Mouse (Mus musculus): ENCODE measurements around the gene Fkbp1b.
A peak's percentile ranks its signal among the peaks of the same experiment; 100 is the strongest.
"Not testable (repeated sequence)": the region's sequence is repeated elsewhere in the genome, so short reads cannot be mapped to it uniquely, and the experiment has no call there.

Fkbp1b gene

DNA sequence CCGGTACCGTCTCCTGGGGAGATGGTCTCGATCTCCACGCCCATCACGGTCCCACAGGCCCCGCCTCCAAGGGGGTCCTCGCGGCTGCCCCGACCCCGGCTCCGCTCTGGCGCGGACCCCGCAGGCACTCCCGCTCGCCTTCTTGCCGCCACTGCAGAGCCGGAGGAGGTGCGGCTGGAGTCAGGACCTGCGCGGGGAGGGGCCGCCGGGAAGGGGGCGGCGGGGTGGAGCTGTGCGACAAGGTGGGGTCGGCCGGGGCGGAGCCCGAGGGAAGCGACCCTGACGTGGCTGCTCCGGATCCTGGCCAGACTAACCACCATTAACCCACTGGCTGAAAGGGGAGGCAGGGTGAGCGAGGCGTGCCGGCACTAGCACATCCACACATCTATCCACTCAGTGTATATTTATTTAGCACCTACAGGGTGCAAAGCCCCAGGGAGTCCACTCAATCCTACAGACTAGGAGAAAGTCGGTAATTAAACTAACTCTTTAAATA is at the start of gene Fkbp1b:
Gene Fkbp1b, minus strand, starts transcription at position 200 of the 496 bp plus-strand sequence.
- DNase-seq (ENCODE audit: low spot score): no peak

DNA sequence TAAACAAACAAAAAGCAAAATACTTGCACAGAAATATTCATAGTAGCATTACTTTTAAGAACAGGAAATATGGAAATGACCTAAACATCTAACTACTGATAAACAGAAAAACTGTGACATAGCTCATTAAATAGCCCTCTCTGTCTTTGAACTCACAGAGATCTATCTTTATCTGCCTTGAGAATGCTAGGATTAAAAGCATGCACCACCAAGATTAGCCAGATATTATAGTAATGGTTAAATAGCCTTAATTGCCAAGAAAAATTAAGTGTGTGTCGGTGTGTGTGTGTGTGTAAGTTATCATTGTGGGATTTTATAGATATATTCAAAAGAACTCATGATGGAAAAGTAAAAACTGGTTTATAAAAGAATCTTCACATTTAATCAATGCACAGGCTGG is 48.5 kb upstream of the Fkbp1b start:
- DNase-seq (ENCODE audit: low spot score): no peak

DNA sequence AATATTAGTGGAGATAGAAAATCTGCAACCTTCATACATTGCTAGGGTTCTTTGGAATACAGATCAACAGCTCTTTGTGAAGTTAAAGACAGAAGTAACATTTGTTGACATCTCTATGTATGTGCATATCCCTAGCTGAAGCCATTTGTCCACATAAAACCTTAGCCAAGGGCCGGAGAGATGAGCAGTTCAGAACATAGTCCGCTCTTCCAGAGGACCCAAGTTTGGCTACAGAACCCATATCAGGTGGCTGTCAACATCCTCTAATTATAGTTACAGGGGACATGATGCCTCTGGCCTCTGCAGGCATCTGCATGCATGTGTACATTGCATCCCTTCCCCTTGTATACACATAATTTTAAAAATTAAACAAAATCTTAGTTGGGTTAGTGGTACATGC is 47.9 kb upstream of the Fkbp1b start:
- DNase-seq (ENCODE audit: low spot score): no peak

DNA sequence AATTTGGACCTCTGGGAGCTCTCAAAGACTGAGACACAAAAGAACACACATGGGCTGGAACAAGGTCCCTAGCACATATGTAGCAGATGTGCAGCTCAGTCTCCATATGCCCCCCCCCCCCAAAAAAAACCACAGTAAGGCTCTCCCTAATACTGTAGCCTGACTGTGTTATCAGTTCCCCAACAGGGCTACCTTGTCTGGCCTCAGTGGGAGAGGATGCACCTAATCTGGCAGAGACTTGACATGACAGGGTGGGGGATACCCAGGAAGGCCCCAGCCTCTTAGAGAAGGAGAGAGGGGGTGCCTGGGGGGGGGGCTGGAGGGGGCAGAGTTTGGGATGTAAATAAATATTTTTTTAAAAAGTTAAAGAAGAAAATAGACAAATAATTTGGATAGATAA is 47.3 kb upstream of the Fkbp1b start:
- DNase-seq (ENCODE audit: low spot score): no peak

DNA sequence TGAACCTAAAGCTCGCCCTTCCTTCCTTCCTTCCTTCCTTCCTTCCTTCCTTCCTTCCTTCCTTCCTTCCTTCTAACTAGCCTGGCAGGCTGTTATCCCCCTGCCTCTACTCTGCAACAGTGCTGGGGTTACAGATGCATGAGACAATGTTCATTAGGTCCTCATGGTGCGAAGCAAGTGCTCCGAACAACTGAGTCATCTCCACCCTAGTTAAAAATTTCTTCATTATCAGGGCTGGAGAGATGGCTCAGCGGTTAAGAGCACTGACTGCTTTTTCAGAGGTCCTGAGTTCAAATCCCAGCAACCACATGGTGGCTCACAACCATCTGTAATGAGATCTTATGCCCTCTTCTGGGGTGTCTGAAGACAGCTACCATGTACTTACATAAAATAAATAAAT is 45.2 kb upstream of the Fkbp1b start:
- not testable (repeated sequence) for DNase-seq (ENCODE audit: low spot score)

DNA sequence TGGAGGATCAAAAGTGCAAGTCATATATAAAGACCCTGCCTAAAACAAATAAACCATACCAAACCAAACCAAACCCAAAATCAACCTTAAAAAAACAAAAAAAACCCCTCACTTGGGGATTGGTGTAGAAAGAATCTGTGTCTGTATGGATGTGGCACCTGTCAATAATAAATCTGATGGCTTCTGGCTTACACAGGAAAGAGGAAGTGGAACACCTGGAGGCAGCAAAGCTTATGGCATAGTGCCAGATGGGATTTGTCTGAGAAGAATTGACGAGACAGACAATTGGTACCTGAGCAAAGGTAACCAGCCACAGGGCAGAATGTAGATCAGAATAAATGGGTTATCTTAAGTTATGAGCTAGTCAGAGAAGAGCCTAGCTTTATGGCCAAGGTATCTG is 43.7 kb upstream of the Fkbp1b start:
- DNase-seq (ENCODE audit: low spot score): no peak

DNA sequence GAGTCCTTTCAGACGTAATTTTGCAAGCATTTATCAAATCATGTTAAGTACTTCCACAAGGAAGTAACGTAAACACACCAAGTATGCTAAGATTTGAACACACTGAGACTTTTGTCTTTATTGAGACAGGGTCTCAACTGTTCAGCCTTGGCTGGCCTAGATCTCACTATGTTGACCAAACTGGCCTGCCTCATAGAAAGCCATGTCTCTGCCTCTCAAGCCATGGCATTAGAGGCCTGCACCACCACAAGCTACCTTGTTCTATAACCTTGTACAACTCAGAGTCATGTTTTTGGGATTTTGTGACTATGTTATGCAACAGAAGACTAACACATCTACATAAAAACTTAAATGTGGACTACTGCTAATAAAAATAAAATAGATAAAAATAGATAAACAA is 40.7 kb upstream of the Fkbp1b start:
- no peak for DNase-seq (ENCODE audit: low spot score)

DNA sequence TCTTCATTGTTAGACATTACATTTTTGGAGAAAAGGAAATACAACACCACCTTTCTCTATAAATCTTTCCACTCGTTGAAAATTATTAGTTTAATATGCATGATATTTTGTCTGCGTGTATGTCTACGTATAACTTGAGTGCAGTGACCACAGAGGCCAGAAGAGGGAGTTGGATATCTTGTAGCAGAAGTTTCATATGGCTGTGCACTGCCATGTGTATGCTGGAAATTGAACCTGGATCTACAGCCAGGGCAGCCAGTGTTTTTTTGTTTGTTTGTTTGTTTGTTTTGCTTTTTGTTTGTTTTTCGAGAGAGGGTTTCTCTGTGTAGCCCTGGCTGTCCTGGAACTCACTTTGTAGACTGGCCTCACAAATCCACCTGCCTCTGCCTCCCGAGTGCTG is 37.7 kb upstream of the Fkbp1b start:
- no peak for DNase-seq (ENCODE audit: low spot score)

DNA sequence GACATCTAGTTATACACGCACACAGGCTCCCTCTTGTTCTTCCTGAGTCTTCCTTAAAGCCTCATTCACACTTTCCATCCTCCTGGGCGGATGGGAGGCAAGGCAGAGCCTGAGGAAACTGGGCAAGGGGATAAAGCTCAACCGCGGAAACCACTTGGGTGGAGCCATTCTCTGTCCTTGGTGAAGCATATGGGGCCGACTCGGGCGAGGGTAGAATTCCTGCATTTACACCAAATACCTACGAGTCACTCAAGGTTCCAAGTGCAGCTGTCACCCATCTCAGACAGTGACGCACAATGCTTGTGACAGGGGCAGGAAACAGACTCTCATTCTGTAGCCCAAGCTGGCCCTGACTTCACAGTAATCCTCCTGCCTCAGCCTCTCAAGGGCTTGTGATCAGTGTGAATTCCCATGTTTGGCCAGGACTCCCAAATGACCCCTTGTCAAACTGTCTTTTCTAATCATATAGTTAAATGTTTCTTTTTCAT is 36.9 kb upstream of the Fkbp1b start:
- no peak for DNase-seq (ENCODE audit: low spot score)

DNA sequence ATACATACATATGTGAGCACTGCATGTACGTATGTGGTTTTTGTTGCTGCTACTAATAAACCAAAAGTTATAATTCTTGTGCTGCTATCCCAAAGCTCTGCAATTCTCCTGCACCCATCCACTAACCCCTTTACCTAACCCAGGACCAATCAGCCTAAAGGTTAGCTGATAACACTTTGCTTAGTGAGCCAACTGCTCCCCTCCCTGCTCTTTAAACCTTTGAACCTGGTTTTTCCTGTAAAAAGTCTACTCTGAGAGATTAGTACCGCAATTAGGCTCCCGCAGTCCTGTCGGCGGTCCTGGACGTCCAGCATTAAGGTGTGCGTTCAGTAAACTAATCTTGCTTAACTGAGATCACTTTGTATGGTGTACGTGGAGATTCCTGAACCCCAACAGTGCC is 34.2 kb upstream of the Fkbp1b start:
- no peak for DNase-seq (ENCODE audit: low spot score)

DNA sequence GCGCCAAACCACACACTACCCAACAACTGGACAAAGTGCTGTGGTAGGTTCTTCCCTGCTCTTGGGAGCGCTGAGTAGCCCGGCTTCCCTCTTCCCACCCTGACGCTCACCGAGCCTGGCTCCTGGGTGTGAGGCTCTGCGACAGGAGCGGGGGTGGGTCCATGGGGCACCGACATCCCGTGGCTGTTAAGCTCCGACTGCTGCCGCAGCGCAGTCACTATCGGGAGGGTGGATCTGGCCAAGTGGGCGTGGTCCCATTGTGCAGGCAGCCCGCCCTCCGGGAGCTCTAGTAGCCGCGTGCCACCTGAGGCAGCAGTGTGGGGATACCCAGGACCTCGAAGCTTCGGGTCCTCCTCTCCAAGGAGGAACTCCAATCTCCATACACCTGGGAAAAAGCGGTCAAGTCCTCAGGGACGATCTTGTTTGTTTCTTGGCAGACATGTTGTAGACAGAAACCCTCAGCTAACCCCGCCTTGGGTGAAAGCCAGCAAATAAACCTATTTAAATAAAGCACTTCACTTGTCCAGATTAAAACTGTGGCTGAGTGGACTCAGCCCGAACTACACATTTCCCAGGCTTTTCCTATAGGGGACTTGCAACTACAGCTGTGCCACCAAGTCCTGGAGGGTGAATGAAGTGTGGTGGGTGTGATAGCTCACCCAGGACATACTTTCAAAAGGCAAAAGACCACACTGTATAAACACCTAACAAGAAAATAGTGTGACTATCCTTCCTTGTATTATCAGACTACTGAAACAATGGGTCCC is 33.0 kb upstream of the Fkbp1b start, which contains the start of gene Mfsd2b:
Gene Mfsd2b, minus strand, starts transcription at position 199 of the 767 bp plus-strand sequence.
- peak; percentile 32 for DNase-seq (ENCODE audit: low spot score)

DNA sequence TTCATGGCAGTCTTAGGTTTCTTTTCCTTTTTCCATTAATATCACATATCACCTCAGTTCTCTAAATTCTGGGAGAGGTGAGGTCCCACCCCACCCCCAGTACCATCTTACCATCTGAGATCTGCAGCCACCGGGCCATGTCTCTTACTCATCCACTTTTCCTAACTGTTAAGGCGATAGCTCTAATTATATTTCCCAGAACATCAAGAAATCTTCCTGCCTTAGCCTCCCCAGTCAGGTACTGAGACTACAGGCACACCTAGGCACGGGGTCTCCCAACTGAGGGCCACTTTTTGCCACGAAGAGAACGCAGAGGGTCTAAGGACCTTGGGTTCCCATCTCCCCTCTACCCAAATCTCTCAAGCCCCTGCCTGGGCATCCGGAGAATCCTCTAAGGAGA is 32.1 kb upstream of the Fkbp1b start:
- no peak for DNase-seq (ENCODE audit: low spot score)

DNA sequence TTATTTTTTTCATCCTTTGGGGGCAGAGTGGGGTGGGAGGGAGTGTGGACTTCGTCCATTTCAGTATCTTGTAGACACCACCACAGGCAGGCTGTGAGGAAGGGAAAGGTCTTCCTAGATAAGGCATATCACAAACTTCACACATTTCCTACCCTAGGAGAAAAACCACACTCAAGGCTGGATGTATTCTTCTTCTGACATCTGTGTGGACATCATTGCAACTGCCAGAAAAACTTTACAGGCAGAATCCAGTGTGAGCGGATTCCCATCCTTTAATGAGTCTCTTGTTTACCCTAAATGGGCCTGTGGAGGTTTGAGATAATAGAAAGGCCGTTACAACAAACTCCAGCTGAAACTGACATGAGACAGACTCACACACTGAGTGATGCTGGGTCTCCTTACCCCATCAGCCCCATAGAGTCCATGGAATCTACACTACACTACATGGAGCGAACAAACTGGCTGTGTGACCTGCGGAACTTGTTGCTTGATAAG is 31.6 kb upstream of the Fkbp1b start:
- DNase-seq (ENCODE audit: low spot score): no peak

DNA sequence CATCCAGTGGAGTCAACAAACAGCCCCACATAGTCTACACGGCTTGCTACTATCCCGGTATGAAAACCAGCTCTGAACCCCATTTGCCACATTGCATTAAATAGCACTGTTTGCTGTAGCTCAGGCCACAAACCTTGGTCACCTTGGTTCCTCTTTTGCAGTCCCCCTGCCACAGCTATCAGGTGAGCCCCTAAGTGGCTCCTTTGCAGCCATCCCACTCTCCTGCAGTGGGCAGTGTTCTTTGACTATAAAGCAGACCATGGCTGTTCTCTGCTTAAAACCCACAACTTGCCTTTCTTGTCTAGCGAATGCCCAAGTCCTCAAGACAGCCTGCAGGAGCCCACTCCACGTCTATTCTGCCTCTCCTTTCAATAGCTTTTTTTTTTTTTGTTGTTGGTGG is 30.9 kb upstream of the Fkbp1b start:
- no peak for DNase-seq (ENCODE audit: low spot score)

DNA sequence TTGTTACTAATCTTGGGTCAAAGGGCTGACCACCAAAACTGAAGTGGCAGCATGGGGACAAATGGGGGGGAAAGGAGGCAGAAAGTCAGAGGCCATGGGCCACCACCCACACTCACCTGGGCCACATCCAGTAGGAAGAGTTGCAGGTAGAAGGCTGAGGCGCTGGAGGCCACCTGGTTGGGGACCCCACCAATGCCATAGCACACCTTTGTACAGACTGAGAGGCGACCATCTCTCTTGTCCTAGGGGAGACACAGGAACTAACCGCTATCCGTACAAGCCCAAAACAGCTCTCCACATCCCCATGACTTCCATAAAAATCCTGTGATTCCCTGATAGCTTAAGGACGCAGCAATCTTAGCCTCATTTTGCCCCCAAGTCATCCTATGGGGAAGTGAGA is 29.9 kb upstream of the Fkbp1b start:
- DNase-seq (ENCODE audit: low spot score): no peak

DNA sequence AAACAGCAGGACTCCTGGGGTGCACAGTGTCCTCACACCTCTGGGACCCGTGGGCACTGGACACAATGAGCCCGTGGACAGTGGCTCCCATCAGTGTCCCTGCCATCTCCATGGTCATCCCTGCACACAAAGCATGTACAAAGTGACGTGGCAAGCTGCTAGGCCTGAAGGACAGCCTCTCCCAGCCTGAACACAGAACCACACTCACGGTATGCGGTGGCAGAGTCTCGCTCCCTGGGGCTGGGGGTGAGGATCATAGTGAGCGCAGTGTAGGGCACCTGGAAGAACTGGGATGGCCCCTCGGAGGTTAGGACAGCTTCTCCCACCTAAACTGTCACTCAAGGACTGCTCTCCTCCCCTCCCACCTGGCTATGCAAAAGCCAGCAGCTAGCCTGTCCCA is 27.5 kb upstream of the Fkbp1b start:
- no peak for DNase-seq (ENCODE audit: low spot score)

DNA sequence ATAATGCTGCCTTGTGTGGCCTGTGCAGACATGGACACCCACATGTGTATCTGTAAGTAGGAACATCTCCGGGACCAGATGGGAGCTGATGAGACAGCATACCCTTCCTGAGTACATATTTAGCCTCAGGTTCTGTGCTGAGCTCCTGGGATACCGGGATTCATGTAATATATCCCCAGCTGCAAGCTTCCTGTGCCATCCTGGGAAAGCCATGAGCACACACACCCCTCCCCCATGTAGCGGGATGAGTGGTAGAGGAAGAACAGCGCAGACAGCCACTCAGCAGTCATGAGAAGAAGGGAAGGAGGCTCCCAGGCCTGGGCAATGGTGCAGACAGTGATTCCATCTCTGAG is 22.9 kb upstream of the Fkbp1b start:
- DNase-seq (ENCODE audit: low spot score): no peak

DNA sequence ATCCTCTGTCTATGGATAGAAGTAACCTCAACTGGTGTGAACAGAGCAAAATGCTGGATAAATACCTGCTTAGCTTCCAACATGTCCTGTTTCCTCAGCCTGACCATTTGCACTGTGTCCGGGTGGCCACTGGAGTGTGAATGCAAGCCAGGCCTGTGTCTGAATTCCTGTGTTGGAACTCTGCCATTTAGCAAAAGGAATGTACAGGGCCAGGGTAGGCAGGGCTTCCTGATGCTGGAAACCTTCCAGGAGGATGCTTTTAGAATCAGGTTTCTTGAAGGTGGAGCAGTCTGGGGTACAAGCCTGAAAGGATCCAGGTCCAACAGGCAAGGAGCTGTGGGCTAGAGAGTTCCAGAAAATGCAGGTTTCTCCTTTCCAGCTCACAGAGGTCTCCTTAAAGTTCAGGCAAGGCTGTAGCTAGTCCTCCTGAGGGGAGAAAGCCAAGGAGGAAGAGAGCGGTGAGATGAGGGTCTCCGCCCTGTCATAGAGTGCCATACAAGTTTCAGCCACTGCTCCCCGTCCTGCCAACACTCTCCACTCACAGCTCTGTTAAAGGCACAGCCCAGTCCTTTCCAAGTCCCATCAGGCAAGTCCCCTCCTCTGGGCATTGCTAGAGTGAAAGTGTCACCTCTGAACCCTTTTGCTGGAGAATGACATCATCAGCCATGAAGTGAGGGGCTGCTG is 22.4 kb upstream of the Fkbp1b start:
- DNase-seq (ENCODE audit: low spot score): no peak

DNA sequence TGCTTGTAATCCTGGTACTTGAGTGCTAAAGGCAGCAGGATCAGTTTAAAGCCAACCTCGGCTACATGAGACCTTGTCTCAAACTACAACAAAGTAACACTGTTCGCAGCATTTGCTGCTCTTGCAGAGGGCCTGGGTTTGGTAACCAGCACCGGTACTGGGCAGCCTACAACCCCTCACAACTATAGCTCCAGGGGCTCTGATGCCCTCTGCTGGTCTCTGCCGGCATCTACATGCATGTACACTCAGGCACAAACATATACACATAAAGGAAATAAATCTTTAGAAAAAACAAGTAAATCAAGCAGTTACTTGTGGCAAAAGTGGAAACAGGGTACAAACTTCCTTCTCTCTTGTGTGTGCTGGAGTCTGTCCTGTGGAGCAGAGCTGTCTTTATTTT is 21.3 kb upstream of the Fkbp1b start:
- DNase-seq (ENCODE audit: low spot score): no peak

DNA sequence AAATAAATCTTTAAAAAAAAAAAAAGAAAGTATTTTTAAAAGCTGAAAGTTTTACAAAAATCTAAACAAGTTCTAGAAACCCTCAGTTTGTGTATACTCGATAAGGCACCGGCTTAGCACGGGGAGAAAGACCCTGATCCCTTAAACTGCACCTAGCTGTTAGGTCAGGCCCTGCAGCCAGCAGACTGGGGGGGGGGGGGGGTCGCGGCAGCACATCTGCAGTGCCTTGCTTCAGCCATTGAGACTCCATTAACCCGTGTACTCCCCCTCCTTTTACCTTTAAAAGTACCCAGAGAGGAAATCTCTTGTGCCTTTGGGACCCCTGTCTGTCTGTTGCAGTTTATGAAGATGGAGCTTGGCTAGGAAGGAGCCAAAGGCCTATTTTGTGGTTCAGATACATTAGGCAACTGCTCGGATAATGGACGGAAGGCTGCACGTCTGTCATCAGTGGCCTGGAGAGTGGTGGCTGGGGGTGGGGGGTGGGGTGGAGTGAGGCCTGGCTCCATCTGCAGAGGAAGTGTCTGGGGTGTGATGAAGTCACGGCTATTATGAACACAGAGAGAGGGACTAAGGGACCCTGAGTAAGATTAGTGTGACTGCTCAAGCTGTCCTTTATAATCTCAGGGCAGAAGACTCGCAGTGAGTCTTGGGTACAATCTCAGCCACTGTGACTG is 18.0 kb upstream of the Fkbp1b start:
- DNase-seq (ENCODE audit: low spot score): no peak

DNA sequence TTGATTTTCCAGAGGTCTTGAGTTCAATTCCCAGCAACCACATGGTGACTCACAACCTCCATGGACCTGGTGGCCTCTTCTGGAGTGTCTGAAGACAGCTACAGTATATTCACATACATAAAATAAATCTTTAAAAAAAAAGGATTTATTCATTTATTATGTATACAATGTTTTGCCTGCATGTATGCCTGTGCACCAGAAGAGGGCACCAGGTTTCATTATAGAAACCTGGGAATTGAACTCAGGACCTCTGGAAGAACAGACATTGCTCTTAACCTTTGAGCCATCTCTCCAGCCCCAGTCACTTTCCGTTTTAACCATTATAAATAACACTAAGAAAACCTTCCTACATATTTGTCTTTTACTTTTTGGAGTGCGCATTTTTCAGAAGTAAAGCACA is 15.4 kb upstream of the Fkbp1b start:
- DNase-seq (ENCODE audit: low spot score): no peak

DNA sequence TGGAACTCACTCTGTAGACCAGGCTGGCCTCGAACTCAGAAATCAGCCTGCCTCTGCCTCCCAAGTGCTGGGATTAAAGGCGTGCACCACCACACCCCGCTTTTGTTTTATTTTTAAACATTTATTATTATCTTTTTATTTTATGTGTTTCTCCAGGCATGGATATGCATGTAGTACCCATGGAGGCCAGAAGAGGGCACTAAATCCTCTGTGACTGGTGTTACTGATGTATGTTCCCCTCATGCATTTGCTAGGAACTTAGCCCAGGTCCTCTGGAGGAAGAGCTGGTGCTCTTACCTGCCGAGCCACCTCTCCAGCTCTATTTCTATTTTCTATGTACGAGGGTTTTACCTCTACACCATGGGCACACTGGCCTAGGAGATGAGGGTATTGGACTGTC is 14.8 kb upstream of the Fkbp1b start:
- DNase-seq (ENCODE audit: low spot score): no peak

DNA sequence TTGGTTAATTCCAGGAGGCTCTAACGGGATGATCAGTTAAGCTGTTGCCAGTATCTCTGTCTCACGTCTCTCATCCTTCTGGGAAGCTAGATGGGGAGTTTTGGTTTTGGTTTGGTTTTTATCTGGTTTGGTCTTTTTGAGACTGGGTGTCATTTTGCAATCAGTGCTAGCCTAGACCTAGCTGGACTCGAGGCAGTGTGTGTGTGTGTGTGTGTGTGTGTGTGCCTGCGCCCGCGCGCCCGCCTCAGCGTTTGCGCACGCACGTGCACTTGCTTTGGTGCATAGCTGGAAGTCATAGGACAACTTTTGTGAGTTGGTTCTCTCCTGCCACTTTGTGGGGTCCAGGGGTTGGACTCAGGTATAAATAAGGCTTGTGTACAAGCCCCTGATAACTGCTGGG is 2.4 kb upstream of the Fkbp1b start:
- DNase-seq (ENCODE audit: low spot score): no peak

Data from ovary, postnatal 10 days (tissue).